Mouse (Mus musculus): ENCODE measurements around the gene Riok1. TPM values are rescaled to one million over a fixed set of nuclear protein-coding genes. Genes with fewer than 3 reads are reported as not detected.
A peak's percentile ranks its signal among the peaks of the same experiment; 100 is the strongest.

Riok1 gene
- total and polyA plus RNA-seq, 3 experiments: 8.3 to 9.0 (median 8.4) TPM

DNA sequence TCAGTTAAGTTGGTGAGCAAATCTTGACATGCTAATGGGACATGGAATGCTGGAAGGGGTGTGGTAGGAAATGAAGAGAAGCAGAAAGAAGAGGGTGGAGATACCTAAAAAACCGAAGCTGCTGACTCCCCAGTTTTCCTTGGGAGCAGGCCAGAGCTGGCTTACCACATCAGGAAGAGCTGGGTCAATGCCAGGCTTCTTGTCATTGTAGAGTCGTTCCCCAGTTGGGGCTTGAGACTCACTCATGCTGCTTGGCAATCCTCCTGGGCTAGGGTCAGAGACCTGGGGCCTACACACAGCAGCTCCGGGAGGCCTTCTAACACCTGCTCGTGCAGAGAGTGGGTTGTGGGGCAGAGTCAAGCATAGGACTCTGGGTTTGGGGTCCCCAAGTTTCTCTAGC, 34.1 kb downstream of the Riok1 start:
- no peak overlapping the region for H3K9ac ChIP-seq (ENCODE audit: low read depth, low read length)
- no peak overlapping the region for H3K4me3 ChIP-seq
- H3K79me2 ChIP-seq (replicated peaks; ENCODE audit: control insufficient read depth, insufficient read depth, low read length): no peaks in the 10 kb centered on the region
- DNase-seq: peak; percentile 34 to 41
- 33% methylated on average over 4 of the region's 4 CpGs for WGBS
- H3K36me3 ChIP-seq (ENCODE audit: control insufficient read depth, insufficient read depth, low read length): no peaks in the 10 kb centered on the region
- no peaks in the 10 kb centered on the region for H3K27me3 ChIP-seq (ENCODE audit: control insufficient read depth, insufficient read depth, low read length)
- no peak overlapping the region for H3K27ac ChIP-seq
- H3K4me1 ChIP-seq (ENCODE audit: control insufficient read depth, insufficient read depth, low read length): no peaks in the 10 kb centered on the region
- intact Hi-C loops (cut with DNase I): loop anchor here (5.0 kb wide), 1 partner anchor 71 kb away; no protein-coding TSS in a partner anchor
- TF ChIP-seq POLR2A (IDR thresholded peaks at IDR 0.05; ENCODE audit: insufficient read depth, low read depth, low read length) (no peak), CTCF (IDR thresholded peaks at IDR 0.05) (no peak), EP300 (IDR thresholded peaks at IDR 0.05; ENCODE audit: insufficient read depth, low read depth, low read length) (no peak)

DNA sequence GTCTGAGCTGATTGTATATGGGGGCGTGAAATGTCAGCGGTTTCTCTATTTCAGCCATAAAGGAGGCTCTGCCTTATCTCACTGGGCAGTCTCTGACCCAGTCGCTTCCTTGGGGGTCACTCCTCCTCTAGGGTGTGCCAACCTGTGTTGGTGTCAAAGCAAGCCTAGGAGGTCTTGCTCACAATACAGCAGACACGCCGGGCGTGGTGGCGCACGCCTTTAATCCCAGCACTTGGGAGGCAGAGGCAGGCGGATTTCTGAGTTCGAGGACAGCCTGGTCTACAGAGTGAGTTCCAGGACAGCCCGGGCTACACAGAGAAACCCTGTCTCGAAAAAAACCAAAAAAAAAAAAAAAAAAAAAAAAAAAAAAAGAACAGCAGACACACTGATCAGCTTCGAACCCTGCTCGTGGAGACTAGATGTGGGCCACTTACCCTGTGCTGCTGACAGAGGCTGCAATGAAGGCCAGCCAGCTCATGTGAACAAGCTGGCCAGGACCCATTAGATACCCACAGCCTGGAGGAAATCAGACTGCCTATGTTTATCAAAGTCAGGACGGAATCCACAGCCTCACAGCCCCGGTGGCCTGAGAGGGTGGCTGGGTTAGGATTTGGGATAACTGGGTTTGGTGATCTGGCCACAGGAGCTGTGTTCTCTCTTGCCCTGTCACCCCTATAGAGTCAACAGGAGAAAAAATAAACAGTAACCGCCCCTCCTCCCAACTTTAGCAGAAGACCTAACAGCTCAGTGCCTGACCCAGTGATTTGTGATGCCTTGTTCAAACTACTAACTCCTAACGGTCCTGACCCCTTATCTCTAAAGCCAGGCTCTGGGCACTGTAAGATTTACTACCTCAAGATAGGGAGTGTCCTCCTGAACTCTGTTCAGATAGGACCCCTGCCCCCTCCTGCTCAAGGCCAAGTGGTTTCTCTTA, 36.8 kb downstream of the Riok1 start:
- TF ChIP-seq CTCF (IDR thresholded peaks at IDR 0.05) (no peak), EP300 (IDR thresholded peaks at IDR 0.05; ENCODE audit: insufficient read depth, low read depth, low read length) (no peak), POLR2A (IDR thresholded peaks at IDR 0.05; ENCODE audit: insufficient read depth, low read depth, low read length) (no peak)
- DNase-seq: peak in 1 of 2 experiments; percentile 19
- Histone ChIP-seq H3K27me3 (ENCODE audit: control insufficient read depth, insufficient read depth, low read length) (no peaks in the 10 kb centered on the region), H3K36me3 (ENCODE audit: control insufficient read depth, insufficient read depth, low read length) (no peaks in the 10 kb centered on the region), H3K9ac (ENCODE audit: low read depth, low read length) (no peak overlapping the region), H3K27ac (no peak overlapping the region), H3K4me1 (ENCODE audit: control insufficient read depth, insufficient read depth, low read length) (no peaks in the 10 kb centered on the region), H3K4me3 (no peak overlapping the region), H3K79me2 (replicated peaks; ENCODE audit: control insufficient read depth, insufficient read depth, low read length) (no peaks in the 10 kb centered on the region)
- intact Hi-C loops (cut with DNase I): loop anchor here (5.0 kb wide), 1 partner anchor 69 kb away; no protein-coding TSS in a partner anchor
- WGBS: 66% methylated on average over 18 of the region's 18 CpGs

DNA sequence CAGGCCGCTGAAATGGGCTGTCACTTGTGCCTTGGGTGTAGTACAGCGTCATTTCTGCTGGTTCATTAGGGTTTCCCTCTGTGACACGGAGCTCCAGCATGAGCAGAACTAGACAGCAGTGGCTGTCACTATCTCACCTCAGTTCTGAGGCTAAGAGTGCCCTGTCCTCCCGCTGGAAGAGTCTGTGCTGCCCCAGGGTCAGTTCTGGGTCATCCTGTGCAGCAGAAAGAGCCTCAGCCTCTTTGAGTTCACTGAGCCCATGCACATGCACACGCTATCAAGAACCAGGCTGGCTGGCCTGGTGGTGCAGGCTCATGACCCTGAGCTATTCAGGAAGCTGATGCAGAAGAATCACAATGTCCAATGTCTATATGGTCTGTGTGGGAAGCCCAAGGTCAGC, 37.6 kb downstream of the Riok1 start:
- Histone ChIP-seq H3K4me1 (ENCODE audit: control insufficient read depth, insufficient read depth, low read length) (no peaks in the 10 kb centered on the region), H3K4me3 (no peak overlapping the region), H3K27me3 (ENCODE audit: control insufficient read depth, insufficient read depth, low read length) (no peaks in the 10 kb centered on the region), H3K27ac (no peak overlapping the region), H3K79me2 (replicated peaks; ENCODE audit: control insufficient read depth, insufficient read depth, low read length) (no peaks in the 10 kb centered on the region), H3K9ac (ENCODE audit: low read depth, low read length) (no peak overlapping the region), H3K36me3 (ENCODE audit: control insufficient read depth, insufficient read depth, low read length) (no peaks in the 10 kb centered on the region)
- intact Hi-C loops (cut with DNase I): loop anchor here (5.0 kb wide), 1 partner anchor 68 kb away; no protein-coding TSS in a partner anchor
- TF ChIP-seq EP300 (IDR thresholded peaks at IDR 0.05; ENCODE audit: insufficient read depth, low read depth, low read length) (no peak), POLR2A (IDR thresholded peaks at IDR 0.05; ENCODE audit: insufficient read depth, low read depth, low read length) (no peak), CTCF (IDR thresholded peaks at IDR 0.05) (no peak)
- no peak for DNase-seq
- 37% methylated on average over 5 of the region's 5 CpGs for WGBS

DNA sequence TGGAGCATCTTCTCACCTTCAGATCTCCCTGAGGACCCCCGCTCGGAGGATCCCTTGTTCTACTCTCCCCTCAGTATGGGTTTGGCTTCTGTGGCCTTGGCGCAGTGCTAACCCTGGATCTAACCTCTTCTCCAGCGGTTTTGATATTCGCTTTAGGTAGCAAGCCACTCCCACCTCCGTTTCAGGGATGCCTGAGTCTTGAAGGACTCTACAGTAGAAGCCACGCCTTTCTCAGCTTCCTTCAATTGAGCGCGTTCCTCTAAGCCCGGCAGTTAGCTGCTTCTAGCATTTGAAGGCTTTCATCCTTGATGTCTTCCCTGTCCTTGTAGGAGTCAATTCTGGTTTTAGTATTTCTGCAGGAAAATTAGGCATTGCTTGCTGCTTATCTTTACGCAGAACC, 40.3 kb downstream of the Riok1 start:
- Histone ChIP-seq H3K9ac (ENCODE audit: low read depth, low read length) (no peak overlapping the region), H3K79me2 (replicated peaks; ENCODE audit: control insufficient read depth, insufficient read depth, low read length) (no peaks in the 10 kb centered on the region), H3K4me1 (ENCODE audit: control insufficient read depth, insufficient read depth, low read length) (no peaks in the 10 kb centered on the region), H3K27ac (no peak overlapping the region), H3K36me3 (ENCODE audit: control insufficient read depth, insufficient read depth, low read length) (no peaks in the 10 kb centered on the region), H3K27me3 (ENCODE audit: control insufficient read depth, insufficient read depth, low read length) (no peaks in the 10 kb centered on the region), H3K4me3 (no peak overlapping the region)
- intact Hi-C loops (cut with DNase I): no loop called here
- DNase-seq: no peak
- 46% methylated on average over 11 of the region's 11 CpGs for WGBS
- TF ChIP-seq POLR2A (IDR thresholded peaks at IDR 0.05; ENCODE audit: insufficient read depth, low read depth, low read length): no peak
- no peak for TF ChIP-seq CTCF (IDR thresholded peaks at IDR 0.05)
- TF ChIP-seq EP300 (IDR thresholded peaks at IDR 0.05; ENCODE audit: insufficient read depth, low read depth, low read length): no peak

DNA sequence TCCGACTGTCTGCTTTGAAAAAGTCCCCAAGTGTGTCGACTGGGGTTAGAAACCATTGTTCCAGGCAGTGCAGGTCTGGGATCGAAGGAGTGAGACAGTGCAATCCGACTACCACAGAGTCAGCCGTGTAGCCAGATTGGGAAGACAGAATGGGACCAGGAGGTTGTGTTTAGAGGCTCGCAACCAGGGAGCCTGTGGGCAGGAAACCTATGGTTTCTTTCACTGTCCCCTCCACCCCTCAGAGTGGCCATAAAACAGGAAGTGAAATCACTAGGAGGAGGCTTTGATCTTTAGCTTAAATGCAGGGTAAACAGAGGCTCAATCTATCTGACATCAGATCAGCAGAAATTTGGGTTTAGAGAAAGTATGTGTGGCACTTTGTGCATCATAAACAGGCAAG, 42.0 kb downstream of the Riok1 start:
- intact Hi-C loops (cut with DNase I): no loop called here
- Histone ChIP-seq H3K4me1 (ENCODE audit: control insufficient read depth, insufficient read depth, low read length) (no peaks in the 10 kb centered on the region), H3K36me3 (ENCODE audit: control insufficient read depth, insufficient read depth, low read length) (no peaks in the 10 kb centered on the region), H3K4me3 (no peak overlapping the region), H3K27me3 (ENCODE audit: control insufficient read depth, insufficient read depth, low read length) (no peaks in the 10 kb centered on the region), H3K79me2 (replicated peaks; ENCODE audit: control insufficient read depth, insufficient read depth, low read length) (no peaks in the 10 kb centered on the region), H3K27ac (no peak overlapping the region), H3K9ac (ENCODE audit: low read depth, low read length) (no peak overlapping the region)
- 57% methylated on average over 6 of the region's 6 CpGs for WGBS
- no peak for DNase-seq
- TF ChIP-seq EP300 (IDR thresholded peaks at IDR 0.05; ENCODE audit: insufficient read depth, low read depth, low read length) (no peak), CTCF (IDR thresholded peaks at IDR 0.05) (no peak), POLR2A (IDR thresholded peaks at IDR 0.05; ENCODE audit: insufficient read depth, low read depth, low read length) (no peak)

DNA sequence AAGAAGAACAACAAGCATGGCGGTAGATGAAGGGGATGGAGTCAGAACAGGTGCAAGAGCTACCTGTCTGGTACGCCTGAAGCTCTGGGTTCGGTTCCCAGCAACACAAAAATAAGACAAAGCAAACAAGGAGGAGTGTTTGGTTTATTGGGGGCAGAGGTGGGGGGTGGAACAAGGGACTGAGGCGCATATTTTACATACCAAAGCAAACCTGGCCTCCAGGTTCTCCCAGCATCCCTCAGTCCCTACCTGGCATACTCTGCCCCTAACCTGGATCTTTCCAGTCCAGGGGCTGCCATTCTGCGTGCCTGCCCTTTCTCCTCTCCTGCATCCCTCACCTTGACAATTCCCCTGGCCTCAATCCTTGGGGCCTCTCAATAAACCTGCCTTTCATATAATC, 42.6 kb downstream of the Riok1 start:
- Histone ChIP-seq H3K4me3 (no peak overlapping the region), H3K4me1 (ENCODE audit: control insufficient read depth, insufficient read depth, low read length) (no peaks in the 10 kb centered on the region), H3K27ac (no peak overlapping the region), H3K9ac (ENCODE audit: low read depth, low read length) (no peak overlapping the region), H3K27me3 (ENCODE audit: control insufficient read depth, insufficient read depth, low read length) (no peaks in the 10 kb centered on the region), H3K36me3 (ENCODE audit: control insufficient read depth, insufficient read depth, low read length) (no peaks in the 10 kb centered on the region), H3K79me2 (replicated peaks; ENCODE audit: control insufficient read depth, insufficient read depth, low read length) (no peaks in the 10 kb centered on the region)
- DNase-seq: no peak
- intact Hi-C loops (cut with DNase I): no loop called here
- TF ChIP-seq POLR2A (IDR thresholded peaks at IDR 0.05; ENCODE audit: insufficient read depth, low read depth, low read length): no peak
- TF ChIP-seq EP300 (IDR thresholded peaks at IDR 0.05; ENCODE audit: insufficient read depth, low read depth, low read length): no peak
- no peak for TF ChIP-seq CTCF (IDR thresholded peaks at IDR 0.05)
- 89% methylated on average over 5 of the region's 5 CpGs for WGBS
